Comparison of ENCODE assay signal across 28 mouse cellular contexts in genomic region chr10:89273001-89273680, GRCm38 (mm10).
"Had no signal": no experiment of that assay in that cellular context is flagged by ENCODE, and none has a peak within 500 bp of the region (broad histone marks: within the 10 kb centered on the region; RNA-seq: fewer than 3 reads in every experiment).

No protein-coding gene starts in this region.

- H3K4me1 ChIP-seq: limb, embryonic 10.5 days; limb, embryonic 12.5 days; limb, embryonic 13.5 days; limb, embryonic 15.5 days; liver, embryonic 12.5 days; liver, embryonic 13.5 days; liver, embryonic 15.5 days; lung, embryonic 15.5 days; megakaryocyte, embryonic 14.5 days; midbrain, embryonic 12.5 days; midbrain, embryonic 13.5 days; midbrain, embryonic 15.5 days; neural tube, embryonic 12.5 days had no signal

- H3K27ac ChIP-seq: limb, embryonic 10.5 days; limb, embryonic 12.5 days; limb, embryonic 13.5 days; limb, embryonic 15.5 days; liver, embryonic 12.5 days; liver, embryonic 13.5 days; liver, embryonic 14.5 days; liver, embryonic 15.5 days; lung, embryonic 15.5 days; macrophage; midbrain, embryonic 10.5 days; midbrain, embryonic 12.5 days; midbrain, embryonic 13.5 days; midbrain, embryonic 15.5 days; neural tube, embryonic 12.5 days had no signal

- H3K36me3 ChIP-seq: limb, embryonic 10.5 days; limb, embryonic 12.5 days; limb, embryonic 13.5 days; limb, embryonic 15.5 days; liver, embryonic 12.5 days; liver, embryonic 13.5 days; liver, embryonic 15.5 days; lung, embryonic 15.5 days; midbrain, embryonic 10.5 days; midbrain, embryonic 12.5 days; midbrain, embryonic 13.5 days; midbrain, embryonic 15.5 days; neural tube, embryonic 12.5 days had no signal

- H3K27me3 ChIP-seq: limb, embryonic 12.5 days; limb, embryonic 13.5 days; limb, embryonic 15.5 days; liver, embryonic 12.5 days; liver, embryonic 13.5 days; liver, embryonic 15.5 days; lung, embryonic 15.5 days; megakaryocyte, embryonic 14.5 days; midbrain, embryonic 13.5 days; midbrain, embryonic 15.5 days; neural tube, embryonic 12.5 days had no signal

- H3K9me3 ChIP-seq: limb, embryonic 10.5 days; limb, embryonic 12.5 days; limb, embryonic 13.5 days; limb, embryonic 15.5 days; liver, embryonic 12.5 days; liver, embryonic 13.5 days; liver, embryonic 15.5 days; lung, embryonic 15.5 days; megakaryocyte, embryonic 14.5 days; midbrain, embryonic 10.5 days; midbrain, embryonic 12.5 days; midbrain, embryonic 13.5 days; midbrain, embryonic 15.5 days; neural tube, embryonic 12.5 days had no signal

- H3K4me3 ChIP-seq: limb, embryonic 10.5 days; limb, embryonic 12.5 days; limb, embryonic 13.5 days; limb, embryonic 15.5 days; liver, embryonic 12.5 days; liver, embryonic 13.5 days; liver, embryonic 15.5 days; lung, embryonic 15.5 days; megakaryocyte, embryonic 14.5 days; midbrain, embryonic 10.5 days; midbrain, embryonic 12.5 days; midbrain, embryonic 13.5 days; midbrain, embryonic 15.5 days; myocyte; neural tube, embryonic 12.5 days had no signal

- DNase-seq: left cerebral cortex, postnatal 4 days; liver; liver, embryonic 13.5 days; liver, postnatal 0 days; lung, adult 18-20 months; lung, adult 2 months; lung, embryonic 14.5 days; lung, postnatal 10 days; lung, postnatal 14 days; lung, postnatal 36 days; lung, postnatal 4 days; midbrain, embryonic 14.5 days had no signal
